Mouse (Mus musculus): ENCODE results near the gene Acsbg1. TPM values are rescaled to one million over a fixed set of nuclear protein-coding genes. Genes with fewer than 3 reads are reported as not detected.

Gene Acsbg1
- total RNA-seq, 2 experiments from 2014 or later: 0.62 TPM; not detected in 1

DNA sequence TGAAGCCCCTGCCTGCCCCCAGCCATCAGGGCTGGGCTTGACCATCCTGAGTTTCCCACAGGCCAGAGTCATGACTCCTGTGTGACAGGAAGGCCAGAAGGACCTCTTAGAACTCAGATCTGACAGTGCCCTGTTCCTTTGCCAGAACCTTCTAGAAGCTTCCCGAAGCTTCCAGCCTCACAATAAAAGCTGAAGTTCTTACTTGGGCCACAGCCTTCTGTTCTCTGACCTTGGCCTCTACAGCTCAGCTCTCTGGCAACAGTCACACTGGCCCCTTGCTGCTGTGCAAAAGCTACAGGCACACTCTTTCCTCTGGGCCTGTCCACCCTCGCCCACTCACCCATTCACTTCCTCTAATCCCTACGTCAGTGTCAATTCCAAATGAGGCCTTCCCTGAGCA lies 10.3 kb upstream of the Acsbg1 start:
- DNase-seq: no peak
- intact Hi-C loops (cut with DNase I): no loop called here

DNA sequence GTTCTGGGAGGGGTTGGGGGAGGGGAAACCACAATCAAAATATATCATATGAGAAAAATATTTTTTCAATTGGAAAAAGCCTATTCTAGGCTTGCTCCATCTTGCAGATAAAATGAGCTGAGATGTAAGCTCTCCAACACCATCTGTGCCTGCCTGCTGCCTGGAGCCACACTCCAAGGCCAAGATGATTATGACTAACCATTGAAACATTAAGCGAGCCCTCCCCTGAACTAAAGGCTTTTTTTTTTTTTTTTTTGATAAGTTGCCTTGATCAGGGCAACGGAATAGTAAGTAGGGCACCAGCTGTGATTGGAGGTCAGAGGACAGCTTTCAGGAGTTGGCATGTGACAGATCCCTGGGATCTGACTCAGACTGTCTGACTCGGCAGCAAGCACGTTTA lies 6.8 kb upstream of the Acsbg1 start:
- no peak for DNase-seq

DNA sequence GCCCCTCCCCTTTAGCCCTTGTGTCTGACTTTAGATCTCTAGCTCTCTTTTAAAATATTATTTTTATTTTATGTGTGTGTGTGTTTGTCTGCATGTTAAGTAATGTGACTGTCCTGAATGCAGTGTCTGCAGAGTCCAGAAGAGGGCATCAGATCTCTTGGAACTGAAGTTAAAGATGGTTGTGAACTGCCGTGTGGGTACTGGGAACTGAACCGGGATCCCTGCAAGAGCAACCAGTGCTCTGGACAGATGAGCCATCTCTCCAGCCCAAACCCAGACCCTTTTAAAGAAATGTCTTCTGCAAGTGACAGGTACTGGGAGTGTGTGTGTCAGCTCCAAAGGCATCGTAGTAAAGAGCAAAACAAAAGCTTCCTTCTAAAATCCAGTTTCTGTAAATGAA lies 4.4 kb upstream of the Acsbg1 start:
- no peak for DNase-seq

More for the DNA sequence above, 6.8 kb upstream of the Acsbg1 start:
- intact Hi-C loops (cut with DNase I): no loop called here

DNA sequence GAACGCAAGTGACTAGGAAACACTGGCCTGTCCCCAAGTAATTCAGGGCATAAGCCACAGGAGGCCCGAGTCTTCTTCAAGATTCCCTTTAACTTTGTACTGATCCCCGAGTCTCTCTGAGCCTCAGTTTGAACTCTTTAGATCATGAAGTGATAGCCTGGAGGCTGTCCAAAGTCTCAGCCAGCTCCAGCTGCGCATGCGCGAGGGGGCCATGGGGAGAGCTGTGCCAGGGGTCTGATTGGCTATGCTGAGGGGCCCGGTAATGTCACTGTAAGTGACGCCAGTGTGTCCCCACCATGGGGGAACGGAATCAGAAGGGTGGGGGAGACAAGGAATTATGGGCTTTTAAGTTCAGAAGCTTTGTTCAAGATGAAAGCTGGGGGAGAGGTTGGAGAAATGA lies 2.7 kb upstream of the Acsbg1 start:
- intact Hi-C loops (cut with DNase I): no loop called here
- DNase-seq: no peak

More for the DNA sequence above, 4.4 kb upstream of the Acsbg1 start:
- intact Hi-C loops (cut with DNase I): no loop called here

DNA sequence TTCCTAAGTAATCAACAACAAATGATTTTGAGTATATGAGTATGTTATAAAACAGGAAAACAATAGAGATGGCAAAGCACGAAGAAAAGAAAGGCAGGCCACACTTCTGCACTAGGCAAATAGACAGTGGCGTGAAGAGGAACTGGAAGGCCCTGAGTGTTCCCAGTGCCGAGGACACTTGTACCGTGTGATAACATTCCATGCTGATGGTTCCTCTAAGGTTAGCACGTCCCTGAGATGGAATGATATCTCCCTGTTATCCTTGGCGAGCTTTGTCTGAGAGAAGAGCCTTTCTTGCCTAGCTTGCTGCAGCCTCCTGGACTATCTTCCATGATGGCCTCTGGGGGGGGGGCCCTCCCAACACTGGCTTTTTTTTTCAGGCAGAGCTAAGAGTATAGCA lies 2.9 kb downstream of the Acsbg1 start:
- intact Hi-C loops (cut with DNase I): no loop called here

DNA sequence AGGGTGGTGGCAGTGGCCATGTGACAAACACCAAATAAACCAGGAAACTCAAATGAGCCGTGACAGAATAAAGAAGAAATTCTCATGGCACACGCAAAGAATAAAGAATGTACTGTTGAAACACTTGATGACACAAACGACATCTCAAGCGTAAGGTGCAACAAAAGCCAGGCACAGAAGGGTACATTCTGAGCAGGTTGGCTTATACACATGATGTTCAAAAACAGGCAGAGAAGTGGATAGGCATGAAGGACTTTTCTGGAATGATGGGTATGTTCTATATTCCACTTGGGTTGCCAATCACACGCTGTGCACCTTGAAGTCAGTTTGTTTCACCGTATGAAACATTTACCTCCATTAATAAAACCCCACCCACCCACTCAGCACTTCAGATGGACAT lies 5.3 kb downstream of the Acsbg1 start:
- intact Hi-C loops (cut with DNase I): no loop called here

More for the DNA sequence above, 2.9 kb downstream of the Acsbg1 start:
- DNase-seq: no peak

DNA sequence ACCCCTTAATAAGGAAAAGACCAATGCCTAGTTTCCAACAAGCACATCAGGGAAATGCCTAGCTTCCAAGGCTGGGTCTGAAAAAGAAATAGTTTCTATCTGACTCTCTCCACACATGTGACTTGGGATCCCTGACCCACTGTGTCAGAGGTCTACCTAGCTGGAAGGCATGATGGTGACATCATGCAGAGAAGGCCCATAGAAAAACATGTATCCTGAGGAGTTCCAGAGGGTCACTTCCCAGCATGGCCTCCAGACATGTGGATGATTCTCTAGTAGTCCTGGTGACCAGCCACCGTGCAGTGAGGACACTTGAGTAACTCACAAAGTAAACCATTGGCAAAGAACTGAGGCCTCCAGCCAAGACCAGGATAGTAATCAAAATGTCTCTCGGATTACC lies 5.8 kb downstream of the Acsbg1 start:
- intact Hi-C loops (cut with DNase I): no loop called here
- DNase-seq: no peak

More for the DNA sequence above, 5.3 kb downstream of the Acsbg1 start:
- no peak for DNase-seq

DNA sequence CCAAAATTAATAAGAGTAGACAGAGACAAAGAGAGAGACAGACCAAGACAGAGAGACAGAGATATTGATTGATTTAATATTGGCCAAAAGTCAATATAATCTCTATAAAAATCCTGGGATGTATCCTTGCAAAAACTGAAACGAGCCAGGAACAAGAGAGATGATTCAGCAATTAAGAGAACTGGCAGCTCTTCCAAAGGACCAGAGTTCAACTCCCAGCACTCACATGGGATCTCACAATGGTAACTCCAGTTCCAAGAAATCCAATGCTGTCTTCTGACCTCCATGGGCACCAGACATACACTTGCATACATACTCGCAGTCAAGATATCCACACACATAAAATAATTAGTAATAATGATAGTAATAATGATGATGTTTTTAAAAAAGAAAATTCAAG lies 8.9 kb downstream of the Acsbg1 start:
- intact Hi-C loops (cut with DNase I): no loop called here
- DNase-seq: no peak

DNA sequence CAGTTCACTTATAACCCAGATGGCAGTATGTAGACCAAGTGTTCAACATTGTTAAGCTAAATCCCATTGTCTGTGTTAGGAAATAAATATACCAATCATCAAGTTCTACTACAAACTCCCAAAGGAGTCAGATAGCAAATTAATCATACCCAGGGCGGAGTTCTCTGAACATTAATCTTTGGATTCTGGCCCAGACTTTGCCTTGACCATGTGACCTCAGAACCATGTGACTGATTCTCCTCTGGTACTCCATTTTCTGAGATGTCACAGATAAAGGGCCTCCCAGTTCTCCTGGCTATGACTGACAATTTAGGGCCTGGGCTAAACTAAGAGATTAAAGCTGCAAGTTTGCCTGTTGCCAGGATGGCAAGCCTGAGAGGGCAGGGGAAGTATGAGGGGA lies 12.3 kb downstream of the Acsbg1 start:
- DNase-seq: no peak
- intact Hi-C loops (cut with DNase I): no loop called here

DNA sequence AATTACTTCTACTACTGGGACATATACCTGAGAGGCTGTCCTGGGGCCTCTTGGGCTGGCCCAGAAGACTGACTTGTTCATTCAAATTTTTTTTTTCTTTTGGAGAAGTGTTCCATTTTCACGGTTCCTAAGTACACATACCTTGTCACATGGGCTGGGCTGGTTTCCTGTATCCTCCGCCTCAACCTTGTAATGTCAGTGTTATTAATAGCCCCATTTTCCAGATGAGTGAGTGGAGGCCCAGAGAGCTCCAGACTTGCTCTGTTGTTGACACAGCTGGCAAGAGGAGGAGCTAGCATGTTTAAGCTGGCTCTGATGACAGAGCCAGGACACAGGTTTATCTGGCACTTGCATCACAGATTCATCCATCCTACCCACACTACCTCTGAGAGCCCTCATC lies 14.2 kb downstream of the Acsbg1 start:
- DNase-seq: no peak
- intact Hi-C loops (cut with DNase I): no loop called here

DNA sequence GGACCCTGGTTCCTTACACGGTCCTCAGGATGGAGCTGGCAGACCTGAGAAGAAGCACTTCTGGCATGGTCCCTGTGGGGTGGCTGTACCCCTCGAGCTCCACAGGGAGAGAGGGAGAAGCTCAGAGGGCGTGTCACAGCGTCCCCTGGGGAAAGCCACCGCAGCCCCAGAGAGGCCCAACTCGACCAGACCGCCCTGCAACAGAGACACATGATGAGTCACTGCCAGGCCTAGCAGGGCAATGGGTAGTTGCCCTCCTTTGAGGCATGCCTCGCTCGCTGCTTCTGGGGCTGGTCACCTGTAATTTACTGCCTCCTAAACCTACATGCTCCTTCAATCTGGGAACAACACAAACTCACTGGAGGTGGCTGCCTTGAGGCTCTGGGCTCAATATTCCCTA lies 15.4 kb downstream of the Acsbg1 start:
- intact Hi-C loops (cut with DNase I): no loop called here
- no peak for DNase-seq

DNA sequence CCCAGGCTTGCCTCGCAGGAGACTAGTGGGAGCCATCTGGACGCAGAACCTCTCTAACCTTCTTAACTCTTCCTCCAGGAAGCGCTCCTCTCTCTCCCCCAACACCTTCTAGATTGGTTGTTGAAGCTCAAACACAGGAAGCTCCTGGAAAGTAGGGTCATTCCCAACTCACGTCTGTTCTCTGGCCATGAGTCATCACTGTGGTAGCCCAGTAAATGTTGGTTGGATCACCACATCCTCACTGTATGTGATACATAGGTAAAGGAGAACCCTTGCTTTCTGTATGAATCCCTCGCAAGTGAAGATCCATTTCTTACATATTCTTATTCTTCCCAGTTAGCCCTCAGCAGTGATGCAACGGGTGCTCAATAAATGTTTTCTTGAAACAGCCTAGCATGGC lies 16.1 kb downstream of the Acsbg1 start:
- no peak for DNase-seq
- intact Hi-C loops (cut with DNase I): no loop called here

DNA sequence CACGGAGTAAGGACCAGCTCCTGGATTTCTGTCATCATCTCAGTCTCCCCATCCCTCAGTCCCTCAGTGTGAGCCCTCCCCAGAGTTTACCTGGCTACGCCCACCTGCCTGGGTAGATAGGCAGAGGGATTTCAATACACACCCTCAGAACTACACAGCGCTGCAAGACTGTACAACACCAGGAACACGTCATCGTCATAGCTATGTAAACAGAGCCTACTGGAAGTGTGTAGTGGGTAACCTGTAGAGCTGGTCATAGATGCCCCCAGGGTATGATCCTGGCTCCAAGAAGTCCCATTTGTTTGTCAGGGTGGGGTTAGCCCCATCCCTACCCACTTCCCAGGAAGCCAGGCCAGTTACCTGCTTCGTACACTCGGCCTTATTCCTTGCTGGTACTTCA lies 18.5 kb downstream of the Acsbg1 start:
- intact Hi-C loops (cut with DNase I): no loop called here
- no peak for DNase-seq

DNA sequence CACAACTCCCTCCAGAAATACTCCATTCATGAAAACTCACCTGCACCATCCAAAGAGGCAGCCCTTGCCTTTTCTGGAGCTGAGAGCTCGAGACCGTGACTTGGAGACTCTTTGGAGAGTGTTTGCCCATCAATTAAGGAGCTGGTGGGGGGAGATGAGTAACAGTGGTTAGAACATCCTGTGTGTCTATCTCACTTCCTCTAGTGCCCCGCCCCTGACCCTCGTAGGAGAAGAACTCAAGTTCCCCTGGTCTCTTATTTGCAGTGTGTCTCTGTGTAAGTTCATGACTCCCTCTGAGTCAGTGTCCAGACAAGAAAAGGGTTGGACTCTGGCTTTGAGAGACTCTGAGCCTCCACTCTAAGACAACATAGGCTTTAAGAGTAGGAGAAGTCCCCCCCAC lies 19.1 kb downstream of the Acsbg1 start:
- no peak for DNase-seq
- intact Hi-C loops (cut with DNase I): no loop called here

DNA sequence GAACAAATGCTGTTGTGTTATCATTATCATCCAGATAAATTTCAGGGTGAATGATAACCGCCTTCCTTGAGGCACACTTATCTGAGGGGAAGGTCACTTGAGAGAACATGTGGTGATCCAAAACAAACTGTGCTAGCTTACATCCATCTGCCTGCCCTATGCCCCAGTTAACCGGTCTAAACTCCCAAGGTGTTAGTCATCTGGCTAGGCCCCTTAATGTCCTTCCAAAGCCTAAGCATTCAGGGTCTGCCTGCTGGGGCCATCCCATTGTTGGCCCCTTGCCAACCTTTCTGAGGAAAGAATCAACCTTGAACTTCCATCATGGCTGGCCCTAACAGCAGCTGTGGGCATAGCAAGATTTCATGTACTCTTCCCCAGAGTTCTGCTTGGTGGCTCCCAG lies 19.5 kb downstream of the Acsbg1 start:
- DNase-seq: no peak

DNA sequence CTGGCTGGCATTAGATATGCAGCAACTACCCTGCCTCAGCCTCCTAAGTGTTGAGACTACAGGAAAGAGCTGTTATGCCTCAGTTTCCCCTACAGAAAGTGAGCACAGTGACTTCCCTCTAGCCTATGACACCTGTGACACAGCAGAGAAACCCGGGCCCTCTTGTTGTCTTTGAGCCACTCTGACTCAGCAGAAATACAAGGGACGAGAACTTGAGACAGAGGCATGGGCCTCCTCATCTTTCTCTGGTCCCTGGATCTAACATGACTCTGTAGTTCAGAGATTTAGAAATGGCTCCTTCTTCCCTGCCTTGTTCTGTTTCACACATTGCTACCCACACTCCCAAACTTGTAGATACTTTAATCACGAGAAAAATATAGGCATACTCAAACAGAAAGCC lies 20.1 kb downstream of the Acsbg1 start:
- no peak for DNase-seq
- intact Hi-C loops (cut with DNase I): no loop called here

More for the DNA sequence above, 19.5 kb downstream of the Acsbg1 start:
- intact Hi-C loops (cut with DNase I): no loop called here

DNA sequence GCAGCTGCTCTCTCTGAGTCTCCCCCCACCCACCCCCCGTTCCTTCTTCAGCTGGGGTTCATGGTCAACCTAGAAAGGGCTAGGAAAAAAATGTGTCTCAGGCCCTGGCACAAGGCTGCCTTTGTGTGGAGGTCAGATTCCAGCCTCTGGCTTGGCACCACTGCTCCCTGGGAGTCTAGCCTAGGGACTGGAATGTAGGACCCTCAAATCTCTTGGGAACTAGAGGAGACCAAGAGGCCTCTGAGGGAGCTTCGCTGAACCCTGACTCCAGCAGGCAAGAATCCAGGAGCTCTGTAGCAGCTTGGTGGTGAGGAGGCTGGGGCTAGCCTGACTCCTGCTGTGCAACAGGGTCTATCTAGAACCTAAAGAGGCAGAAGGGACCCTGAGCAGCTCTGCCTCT lies 22.5 kb downstream of the Acsbg1 start:
- intact Hi-C loops (cut with DNase I): no loop called here
- no peak for DNase-seq

DNA sequence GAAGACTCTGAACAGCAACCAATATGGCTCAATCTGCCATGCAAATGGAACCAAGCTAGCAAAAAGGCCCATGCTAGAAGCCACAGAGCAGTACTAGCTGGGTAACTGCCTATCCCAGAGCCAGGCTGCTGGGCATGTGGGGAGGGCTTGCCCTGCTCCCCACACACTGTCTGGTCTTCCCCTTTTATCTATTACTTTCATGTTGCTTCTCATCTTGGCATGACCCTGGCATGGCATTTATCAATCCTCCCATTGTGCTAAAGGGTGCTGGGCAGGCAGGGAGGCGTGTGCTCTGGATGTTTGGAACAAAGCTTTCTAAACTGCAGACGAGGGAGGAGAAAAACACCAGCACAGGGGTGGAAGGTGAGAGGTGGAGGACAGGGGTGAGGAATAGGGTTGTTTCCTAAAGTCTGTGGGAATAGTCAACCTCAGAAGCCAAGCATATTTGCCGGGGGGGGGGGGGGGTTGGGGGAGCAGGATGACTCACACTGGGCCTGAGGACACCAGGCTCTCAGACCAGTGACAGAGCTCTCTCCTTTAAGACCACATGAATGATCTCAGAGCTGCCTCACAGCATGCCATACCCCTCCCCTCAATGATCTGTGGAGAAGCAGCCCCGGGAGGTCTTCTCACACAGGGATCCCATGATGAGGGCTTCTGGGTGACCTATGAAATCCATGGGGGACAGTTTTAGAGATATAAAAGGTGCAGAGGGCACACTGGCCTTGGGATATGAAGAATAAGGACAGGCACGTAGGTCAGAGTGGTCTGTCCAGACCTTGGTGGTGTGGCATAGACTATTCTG lies 24.0 kb downstream of the Acsbg1 start:
- intact Hi-C loops (cut with DNase I): no loop called here
- no peak for DNase-seq

DNA sequence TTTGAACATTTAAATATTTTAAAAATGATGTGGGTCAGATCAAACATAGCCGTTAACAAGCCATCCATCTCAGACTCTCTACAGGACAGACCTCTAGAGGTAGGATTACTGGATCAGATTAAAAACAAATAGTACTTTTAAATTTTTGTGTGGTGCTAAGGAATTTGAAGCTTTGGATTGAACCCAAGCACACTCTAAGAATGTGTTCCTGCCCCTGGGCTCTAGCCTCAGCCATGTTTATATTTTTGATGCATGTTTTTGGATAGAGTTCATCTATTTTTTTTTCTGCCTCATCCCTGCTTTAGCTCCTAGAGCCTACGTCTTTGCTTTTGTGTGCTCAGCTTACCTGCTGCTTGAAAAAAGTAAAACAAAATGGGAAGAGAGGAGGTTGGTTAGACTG lies 28.3 kb downstream of the Acsbg1 start:
- DNase-seq: no peak
- intact Hi-C loops (cut with DNase I): no loop called here

DNA sequence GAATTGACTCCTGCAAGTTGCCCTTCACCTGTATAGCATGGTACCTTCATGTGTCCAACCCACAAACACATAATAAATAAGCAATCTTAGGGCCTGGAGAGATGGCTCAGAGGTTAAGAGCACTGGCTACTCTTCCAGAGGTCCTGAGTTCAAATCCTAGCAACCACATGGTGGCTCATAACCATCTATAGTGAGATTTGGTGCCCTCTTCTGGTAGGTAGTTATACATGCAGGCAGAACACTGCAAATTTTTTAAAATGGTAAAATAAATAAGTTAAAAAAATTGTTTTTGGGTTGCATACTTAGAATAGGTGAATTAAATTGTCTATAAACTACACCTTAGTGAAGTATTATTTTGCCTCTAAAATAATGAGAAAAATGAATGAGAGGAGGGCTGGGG lies 30.8 kb downstream of the Acsbg1 start:
- intact Hi-C loops (cut with DNase I): no loop called here
- DNase-seq: no peak

DNA sequence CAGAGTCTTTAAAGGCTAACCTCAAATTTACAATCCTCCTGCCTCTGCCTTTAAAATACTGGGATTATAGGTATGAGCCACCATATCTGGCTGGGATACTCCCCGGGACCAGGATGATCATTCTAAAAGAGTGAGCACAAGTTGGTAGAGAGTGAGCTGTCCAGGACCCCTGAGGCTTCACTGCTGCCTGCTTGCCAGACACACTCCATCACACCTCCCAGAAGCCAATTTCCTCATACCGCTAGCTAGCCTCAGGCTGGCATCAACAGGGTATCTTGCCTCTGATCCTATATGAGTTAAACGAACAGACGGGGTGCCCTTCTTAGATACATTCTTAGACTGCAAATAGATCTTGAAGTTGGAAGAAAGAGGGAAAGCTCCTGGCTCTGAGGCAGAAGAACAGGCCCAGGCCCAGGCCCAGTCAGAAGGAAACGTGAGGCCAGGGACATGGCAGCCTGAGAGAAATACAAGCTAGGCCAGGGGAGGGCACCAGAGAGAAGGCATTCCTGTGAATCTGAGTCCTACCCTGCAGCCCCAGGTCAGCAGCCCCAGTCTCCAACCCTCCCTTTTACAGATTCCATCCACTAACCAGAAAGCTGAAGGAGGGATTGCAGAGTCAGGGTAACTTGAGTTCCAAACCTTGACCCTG lies 31.9 kb downstream of the Acsbg1 start:
- intact Hi-C loops (cut with DNase I): no loop called here

DNA sequence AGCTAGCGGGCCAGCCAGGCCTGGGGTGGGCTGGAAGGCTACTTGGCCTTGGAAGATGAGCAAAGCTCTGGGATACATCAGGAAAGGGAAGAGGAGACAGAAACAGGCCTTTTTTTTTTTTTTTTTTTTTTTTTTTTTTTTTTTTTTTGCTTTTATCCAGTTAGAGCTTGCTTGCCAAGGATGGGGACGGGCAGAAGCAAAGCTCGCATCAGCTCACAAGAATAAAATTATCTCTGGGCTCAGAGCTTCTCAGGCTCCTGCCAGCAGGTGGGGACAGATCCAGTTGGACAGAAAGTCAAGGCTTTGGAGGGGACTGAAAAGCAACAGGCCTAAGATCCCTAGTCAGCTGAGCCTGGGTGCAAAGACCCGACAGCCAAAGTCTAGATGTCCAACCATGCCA lies 32.9 kb downstream of the Acsbg1 start:
- DNase-seq: no peak

More for the DNA sequence above, 31.9 kb downstream of the Acsbg1 start:
- DNase-seq: no peak

More for the DNA sequence above, 32.9 kb downstream of the Acsbg1 start:
- intact Hi-C loops (cut with DNase I): no loop called here
